Mouse (Mus musculus) adrenal gland, postnatal 14 days (tissue): ENCODE measurements around the gene Sipa1l2. TPM values are rescaled to one million over a fixed set of nuclear protein-coding genes. Genes with fewer than 3 reads are reported as not detected.
A peak's percentile ranks its signal among the peaks of the same experiment; 100 is the strongest.

Experiments used
- DNase-seq: peaks from one replicate; pipeline ENCODE4 v3.0.0; 2021; ENCODE audit warnings: mixed read lengths
- total RNA-seq: library from RNA; stranded (reverse); gene quantifications from 2 replicates; pipeline ENCODE4 v1.2.3, GENCODE M21; 2021

The Sipa1l2 gene
- total RNA-seq, 1 experiment from 2014 or later: 37.9 TPM

GRCm38 (mm10) chr8:125580426-125580825 is 10.8 kb upstream of the Sipa1l2 start:
- DNase-seq: no peak

DNA sequence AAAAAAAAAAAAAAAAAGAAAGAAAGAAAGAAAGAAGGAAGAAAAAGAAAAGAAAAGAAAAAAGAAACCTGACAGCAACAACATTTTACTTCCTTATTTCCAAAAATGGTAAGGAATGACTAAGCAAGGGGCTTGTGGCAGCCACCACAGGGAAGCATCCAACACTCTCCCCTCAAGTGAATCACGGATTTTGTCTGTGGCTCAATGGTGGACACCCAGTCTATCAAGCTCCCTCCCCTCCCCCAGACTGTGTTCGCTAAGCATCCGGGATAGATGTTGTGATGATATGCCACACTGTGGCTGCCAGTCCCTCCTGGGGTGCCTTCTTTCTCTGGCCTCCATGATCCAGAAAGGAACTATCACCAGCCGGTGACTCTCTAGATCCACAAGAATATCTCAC is 6.5 kb upstream of the Sipa1l2 start:
- DNase-seq: no peak

DNA sequence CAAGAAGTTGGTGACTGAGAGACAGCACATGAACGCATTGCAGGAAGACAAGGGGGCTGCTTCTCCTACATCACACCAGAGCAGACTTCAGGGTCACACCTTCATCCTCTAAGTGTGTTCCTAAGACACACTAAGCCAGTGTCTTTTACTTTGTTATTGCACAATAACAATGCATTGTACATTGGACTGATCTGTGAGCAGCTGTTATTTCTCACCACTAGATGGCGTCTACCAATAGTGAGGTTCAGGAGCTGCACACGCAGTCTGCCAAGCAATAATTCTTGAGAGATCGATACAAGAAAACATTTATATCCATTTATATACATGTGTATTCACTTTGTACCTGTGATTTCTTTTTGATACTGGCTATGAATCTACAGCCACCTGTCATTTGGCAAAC is 4.7 kb upstream of the Sipa1l2 start:
- DNase-seq: peak; percentile 52

GRCm38 (mm10) chr8:125572246-125572645 is 2.6 kb upstream of the Sipa1l2 start:
- peak; percentile 61 for DNase-seq

- peak; percentile 49 for DNase-seq
These were observed 1.3 kb upstream of the Sipa1l2 start for GRCm38 (mm10) chr8:125570835-125571465.

GRCm38 (mm10) chr8:125570389-125570788 is 781 bp upstream of the Sipa1l2 start:
- no peak for DNase-seq

DNA sequence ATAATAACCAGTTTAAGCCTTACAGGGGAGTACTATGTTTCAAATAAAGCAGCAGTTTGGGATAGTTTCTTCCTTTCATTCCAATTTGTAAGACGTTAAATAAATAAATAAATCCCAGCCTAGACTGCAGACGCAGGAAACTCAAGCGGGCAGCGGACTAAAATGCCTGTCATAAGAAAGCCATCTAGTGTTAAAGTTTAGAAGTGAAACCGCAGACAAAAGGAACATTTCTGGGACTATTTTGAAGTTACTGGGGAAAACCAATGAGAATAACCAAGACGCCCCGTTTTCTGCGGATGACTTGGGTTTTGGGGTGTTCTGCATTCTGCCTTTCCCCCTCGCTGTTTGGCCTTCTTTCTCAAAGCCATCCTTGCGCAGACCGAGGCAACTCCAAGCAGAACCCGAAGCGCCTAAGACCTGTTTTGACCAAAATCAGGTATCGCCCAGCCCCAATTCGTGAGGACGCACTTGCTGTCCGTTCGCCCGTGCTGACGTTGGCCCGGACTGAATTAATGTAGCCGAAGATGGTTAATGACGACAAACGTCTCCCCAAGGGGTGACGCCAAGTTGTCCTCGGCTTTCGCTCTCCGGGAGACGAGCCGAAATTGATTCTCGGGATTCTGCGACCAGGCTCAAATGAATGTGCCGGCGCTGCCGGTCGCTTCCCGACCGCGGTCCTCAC is 616 bp downstream of the Sipa1l2 start:
- peak; percentile 58 for DNase-seq

DNA sequence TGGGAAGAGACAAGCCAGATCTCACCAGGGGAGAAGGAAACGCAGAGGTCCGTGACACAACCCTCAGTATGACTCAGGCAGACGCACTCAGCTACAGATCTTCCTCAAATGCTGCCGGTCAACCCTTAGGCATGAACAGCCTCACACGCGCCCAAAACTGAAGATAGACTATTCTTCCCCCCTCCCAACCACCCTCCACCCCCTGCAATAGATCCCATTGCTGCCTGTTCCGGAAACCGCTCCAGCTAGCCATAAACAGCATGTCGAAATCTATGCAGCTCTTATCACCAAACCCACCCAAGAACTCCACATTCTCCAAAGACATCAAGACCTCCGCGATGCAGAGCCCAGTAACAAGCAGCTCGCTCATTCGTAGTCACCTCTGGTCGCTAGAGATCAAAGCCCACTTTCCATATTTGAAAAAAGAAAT is 1.2 kb downstream of the Sipa1l2 start:
- DNase-seq: peak; percentile 65

DNA sequence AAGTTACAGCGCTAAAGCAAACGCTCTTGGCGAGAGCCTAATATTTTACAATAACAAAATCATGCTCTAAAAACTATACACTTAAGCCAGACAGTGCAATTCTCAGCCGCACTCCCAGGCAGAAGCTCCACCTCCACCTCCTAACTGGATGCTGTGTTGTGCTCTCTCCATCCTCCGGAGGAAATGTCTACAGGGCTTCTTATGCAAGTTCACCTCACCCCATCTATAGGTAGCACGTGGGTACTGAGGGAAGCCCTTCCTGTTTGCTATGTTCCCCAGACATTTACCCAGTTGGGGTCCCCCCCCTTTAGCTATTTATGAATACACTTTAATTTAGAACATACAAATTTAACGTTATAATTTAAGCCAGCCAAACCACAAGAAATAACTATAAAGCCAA is 2.0 kb downstream of the Sipa1l2 start:
- no peak for DNase-seq

DNA sequence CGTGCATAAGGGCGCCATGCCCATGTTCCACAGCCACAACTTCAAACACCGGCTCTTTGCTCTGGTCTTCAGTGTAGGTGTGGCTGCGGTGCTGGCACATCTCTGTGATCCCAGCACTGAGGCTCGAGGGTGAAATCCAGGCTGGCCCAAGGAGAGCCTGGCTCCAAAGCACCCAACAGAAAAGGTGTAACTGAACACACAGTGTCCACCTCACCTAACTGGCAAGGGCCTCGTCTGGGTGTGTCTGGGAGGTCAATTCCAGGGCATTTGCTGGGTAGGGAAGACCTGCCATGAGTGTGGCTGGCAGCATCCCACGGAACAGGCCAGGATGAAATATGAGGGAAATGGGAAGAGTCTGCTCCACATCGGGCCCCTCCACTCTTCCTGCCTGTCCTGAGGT is 6.7 kb downstream of the Sipa1l2 start:
- DNase-seq: no peak

GRCm38 (mm10) chr8:125560825-125561490 is 8.7 kb downstream of the Sipa1l2 start:
- peak; percentile 69 for DNase-seq

DNA sequence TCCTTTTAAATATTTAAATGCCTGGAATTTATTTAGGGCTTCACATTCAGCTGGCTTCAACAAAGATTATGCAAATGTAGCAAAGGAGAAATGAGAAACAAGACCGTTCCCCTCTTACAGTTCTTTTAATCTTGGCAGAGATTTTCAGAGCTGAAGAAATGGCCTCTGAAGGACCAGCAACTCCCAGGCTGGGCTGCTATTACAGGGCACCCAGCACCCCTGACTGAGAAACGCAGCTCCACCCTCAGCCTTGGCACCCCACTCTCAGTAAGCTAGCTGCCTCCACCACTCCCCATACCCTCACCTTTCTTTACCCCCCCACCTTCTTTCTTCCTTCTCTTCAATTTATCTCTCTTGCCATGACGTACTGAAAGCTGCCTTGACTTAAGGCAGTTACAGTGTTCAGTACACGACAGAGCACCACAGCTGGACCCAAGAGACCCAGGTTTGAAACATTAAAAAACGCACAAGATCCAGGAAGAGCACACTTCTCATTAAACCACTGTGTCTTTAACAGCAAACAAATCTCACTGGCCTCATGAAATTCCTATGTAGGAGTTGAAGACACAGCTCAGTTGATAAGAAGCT is 10.4 kb downstream of the Sipa1l2 start:
- no peak for DNase-seq

DNA sequence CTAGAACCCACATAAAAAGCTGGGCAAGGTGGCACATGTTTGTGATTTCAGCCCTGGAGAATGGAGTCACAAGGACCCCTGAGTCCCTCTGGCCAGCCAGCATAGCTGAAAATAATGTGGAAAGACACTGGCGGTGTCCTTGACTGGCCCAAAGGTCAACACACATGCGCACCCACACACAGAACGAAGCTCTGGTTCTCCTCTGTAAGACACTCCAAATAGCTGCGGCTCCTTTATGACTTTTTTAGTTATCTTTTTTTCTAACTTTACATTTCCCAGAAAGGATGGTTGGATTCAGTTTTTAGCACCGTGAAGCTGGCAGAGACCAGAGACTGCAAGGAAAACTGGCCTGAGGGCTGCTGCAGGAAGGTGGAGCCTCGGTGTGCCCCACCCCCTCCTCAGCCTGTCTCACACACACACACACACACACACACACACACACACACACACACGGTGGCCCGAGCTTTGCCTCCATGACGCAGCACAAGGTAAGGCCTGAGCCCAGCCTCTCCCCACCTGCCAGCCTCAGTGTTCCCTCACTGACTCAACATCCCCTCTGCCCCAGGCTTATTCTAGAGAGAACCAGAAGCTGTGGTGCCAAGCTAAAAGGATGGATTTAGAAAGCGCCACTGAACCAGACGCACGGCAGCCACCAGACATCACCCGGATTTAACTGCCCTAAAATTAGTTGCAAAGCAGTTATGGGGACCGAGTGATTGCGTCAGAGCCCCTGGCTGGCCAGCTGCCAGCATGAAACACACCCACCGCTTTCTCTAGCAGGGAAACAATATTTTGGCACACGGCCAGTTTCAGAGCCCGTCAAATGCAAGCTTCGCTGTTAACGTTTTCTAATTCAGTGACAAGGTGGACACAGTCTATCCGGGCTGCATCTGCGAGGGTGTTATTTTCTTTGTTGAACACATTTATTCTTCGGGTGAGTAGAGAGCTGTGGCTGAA is 11.2 kb downstream of the Sipa1l2 start:
- DNase-seq: peak; percentile 91

- peak; percentile 67 for DNase-seq
These were observed 12.1 kb downstream of the Sipa1l2 start for GRCm38 (mm10) chr8:125557391-125558108.

DNA sequence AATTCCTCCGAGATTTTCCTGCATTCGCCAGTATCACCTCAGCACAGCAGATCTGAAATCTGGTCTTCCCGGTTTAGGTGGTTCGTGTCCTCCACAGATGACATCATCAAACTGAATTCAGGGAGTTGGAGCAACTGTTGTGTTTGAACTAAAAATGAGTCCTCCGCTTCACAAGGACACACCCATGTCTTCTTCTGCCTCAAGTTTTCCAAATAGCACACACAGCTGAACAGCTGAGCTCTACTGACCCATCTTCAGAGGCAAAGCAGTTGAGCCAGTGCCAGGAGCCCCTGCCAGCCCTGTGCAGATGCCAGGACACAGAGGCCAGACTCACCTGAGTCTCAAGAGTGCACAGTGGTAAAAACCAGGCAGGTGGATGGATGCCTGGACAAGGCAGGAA is 12.9 kb downstream of the Sipa1l2 start:
- DNase-seq: no peak

DNA sequence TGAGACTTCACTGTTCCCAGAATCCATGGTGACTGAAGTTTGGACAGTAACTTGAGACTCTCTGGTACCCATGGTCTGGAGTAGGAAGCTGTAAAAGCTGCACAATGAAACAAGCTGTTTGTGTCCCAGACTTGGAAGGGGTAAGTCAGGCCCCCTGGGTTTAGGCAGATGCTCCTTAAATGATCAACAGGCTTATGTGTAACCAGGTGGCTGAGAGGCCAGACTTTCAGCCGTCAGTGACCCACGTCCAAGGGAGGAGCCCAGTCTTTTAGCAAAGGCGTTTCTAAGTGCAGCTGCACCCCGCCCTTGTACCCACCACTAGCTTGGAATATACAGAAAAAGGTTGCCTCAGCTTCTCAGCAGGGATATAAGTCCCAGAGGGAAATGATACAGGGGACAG is 19.0 kb downstream of the Sipa1l2 start:
- DNase-seq: no peak

- DNase-seq: no peak
These were observed 22.3 kb downstream of the Sipa1l2 start for GRCm38 (mm10) chr8:125547296-125547695.

GRCm38 (mm10) chr8:125545866-125546265 is 23.7 kb downstream of the Sipa1l2 start:
- no peak for DNase-seq

GRCm38 (mm10) chr8:125542893-125543613 is 26.6 kb downstream of the Sipa1l2 start:
- no peak for DNase-seq
